Mouse (Mus musculus) CD4-positive helper T cell, adult 2 months (primary cell): Measurements from ENCODE around the gene Rabep2.
A peak's percentile ranks its signal among the peaks of the same experiment; 100 is the strongest.
"Not testable (repeated sequence)": the region's sequence is repeated elsewhere in the genome, so short reads cannot be mapped to it uniquely, and the experiment has no call there.

Experiments
- DNase-seq: peaks from one replicate; pipeline ENCODE4 v3.0.0-alpha.2; 2012; ENCODE audit warnings: low read depth, missing footprints, low spot score

Gene Rabep2

DNA sequence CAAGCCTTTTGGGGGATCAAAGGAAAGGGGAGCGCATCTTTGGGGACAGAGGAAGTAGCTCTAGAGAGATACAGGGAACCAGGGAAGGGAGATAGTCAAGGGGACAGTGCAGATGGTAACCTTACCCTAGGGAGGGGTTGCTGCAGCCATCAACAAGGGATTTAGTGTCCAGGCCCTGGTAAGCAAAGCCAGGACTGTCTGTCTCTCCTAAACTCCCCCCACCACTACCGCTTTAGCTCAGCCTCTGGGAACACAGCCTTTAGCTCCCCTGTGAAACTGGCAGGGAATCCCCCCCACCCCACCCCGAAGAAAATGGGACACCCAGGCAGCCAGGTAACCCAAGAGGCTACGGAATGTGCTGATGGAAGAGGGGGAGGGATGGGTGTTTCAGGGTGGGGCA is 35.0 kb downstream of the Rabep2 start:
- DNase-seq, result no peak

DNA sequence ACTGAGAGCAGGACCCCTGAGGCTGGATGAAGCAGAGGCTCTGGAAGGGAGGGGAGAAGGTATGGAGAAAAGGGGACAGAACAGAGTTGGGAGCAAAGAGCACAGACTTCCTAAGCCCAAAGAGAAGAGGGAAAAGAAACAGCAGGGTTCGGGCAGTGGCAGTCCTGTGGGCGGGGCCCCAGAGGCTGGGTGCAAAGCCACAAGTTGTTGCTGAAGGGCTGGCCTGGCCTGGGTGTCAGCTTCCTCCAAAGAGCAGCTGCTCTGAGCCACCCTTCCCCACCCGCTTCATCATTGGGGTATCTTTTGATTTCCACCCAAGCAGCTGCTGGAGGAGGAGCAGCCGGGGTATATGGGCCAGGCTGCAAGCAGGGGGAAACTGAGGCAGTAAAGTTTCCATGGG is 35.6 kb downstream of the Rabep2 start:
- DNase-seq, result no peak

DNA sequence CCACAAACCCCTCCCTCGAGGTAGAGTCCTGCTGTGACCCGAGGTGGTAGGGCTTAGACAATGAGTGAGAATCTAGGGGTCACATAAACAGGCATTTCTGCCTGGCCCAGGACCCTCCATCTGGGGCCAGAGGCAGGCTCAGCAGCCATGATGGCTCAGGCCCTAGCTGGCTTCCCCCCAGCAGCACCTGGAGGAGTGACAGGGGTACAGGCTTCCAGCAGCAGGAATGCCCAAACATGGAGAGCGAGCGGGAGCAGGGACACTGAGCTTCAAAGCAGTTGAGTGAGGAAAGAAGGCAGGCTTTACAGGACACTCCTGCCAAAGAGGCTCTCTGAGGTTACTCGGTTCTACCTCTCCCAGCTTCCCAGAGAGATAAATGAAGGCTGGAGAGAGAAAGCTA is 36.3 kb downstream of the Rabep2 start:
- DNase-seq, result no peak

DNA sequence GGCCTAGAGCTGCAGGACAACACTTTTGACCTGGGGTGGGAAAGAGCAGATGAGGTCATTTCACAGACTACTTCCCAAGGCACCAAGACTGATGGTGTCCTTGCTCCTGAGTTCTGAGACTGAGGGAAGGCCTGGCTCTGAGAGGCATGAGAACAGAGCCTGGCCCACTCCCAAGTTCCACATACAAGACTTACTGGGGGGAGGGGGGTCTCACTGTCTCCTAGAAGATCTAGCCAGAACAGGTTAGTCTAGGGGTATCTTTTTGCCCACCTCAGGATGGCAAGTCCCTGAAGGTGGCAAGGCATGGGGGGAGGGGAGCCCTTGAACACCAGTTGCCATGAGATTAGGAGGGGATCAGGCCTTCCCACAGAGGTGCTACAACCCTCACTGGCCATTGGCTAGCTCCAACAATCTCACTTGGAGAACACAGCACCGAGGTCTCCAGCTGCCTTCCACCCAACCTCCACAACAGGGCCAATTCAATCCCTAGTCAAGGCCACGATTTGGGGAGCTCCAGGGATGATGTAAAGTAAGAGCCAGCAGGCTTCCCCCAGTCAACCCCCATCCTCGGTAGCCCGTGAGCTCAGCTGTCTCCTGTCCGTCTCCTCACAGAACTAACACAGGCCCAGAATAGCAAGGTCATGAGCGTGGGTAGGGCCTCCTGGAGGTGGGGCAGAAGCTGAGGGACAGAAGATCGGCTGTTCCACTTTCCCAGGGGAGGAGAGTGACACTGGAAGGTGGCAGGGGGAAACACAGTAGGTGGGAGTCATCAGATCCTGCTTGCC is 36.9 kb downstream of the Rabep2 start:
- no peak for DNase-seq

DNA sequence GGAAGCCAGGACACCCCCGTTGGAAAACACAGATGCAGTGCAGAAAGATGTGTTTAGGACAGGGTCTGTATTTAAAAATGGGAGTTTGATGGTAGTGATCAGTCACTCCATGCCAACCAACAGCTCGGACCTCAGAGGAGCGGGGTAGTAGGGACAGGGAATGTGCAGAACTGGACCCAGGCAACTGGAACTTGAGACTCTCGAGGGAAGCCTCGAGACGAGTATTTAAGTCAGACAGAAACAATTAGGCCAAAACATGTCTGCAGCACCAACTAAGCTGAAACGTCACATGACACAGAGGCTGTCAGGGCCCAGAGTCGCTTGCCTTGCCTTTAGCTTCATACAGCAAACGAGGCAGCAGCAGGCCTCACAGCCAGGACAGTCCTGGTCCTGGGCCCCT is 37.6 kb downstream of the Rabep2 start:
- DNase-seq, result no peak

DNA sequence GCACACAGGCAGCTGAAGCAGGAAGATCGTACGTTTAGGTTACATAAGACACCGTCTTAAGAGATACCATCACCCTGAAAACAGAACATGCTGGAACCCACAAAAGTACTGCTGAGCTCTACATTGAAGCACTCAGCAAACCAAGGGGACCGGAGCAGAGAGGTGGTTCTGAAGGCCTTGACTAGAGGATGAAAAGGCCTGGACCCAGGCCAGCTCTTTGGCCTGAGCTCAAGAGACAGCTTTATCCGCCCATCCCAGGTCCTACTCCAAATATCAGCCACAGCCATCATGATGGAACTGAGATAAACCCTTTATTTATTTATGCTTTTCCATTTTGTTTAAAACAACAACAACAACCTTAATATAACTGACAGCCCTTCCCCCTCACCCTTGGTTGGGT is 38.1 kb downstream of the Rabep2 start:
- no peak for DNase-seq

DNA sequence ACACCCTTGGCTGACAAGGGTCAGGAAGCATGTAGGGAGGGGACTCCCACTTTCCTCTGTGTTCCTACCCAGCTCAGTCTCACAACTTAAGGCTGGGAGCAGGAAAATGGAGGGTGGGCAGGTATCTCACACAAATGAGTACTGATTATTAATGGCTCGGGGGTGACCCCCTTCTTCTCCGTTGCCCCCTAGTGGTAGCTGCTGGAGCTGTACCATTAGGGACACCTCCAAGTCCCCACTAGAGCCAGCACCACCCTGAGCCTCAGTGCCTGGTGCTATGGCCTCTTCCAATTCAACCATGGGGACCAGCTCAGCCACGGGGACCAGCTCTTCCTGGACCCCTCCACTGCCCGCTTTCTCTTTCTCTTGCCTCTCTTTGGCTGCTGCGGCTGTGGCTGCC is 38.7 kb downstream of the Rabep2 start:
- DNase-seq, result peak; percentile 64

DNA sequence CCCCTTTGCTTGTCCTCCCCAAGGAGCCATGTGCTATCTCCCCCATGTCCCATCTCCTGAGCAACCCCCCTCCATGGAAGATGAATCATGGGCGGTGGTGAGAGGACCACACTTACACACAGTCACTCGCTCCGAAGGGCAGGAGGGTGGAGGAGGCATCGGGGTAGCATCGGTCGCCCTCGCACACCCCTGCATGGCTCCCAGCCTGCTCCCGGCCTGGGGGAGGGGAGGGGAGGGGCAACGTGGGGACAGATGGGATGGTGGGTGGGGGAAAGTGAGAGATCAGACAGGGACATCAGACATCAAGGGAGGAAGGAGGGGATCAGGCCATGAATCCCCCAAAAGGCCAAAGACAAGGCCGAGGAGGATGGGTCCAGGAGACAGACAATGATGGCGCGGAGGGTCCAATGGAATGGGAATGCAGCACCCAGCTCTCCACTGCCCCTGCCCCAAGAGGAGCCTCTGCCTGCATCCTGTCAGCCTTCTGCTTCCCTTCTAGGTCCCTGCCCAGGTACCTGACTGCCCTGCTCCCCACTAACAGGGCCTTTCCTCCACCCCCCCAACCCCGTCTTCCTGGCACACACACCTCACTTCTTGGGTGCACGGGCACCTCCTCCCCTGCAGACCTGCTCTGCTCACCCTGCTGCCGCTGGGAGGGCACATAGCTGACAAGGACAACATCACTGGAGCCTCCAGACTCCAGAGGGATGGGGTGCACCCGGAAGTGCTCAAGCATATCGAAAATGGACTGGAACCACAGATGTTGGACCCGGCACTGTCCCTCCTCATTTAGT is 39.5 kb downstream of the Rabep2 start:
- DNase-seq, result no peak

DNA sequence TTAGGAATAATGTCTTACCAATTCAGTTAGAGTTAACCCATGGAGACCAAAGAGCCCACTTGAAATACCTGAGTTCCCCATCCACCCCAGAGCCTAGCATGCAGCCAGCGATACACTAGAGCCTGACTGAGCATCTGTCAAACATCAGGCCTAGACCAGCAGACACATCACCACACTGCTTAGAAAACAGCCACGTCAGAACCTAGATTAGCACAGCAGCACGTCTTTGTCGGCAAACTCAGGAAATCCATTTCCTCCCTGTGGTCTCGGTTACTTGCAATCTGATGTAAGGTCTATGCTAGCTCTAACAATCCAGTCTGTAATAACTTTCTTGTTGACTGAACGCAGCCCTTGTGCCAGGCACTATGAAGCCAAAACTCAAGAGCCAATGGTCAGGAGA is 41.5 kb downstream of the Rabep2 start:
- peak; percentile 92 for DNase-seq

DNA sequence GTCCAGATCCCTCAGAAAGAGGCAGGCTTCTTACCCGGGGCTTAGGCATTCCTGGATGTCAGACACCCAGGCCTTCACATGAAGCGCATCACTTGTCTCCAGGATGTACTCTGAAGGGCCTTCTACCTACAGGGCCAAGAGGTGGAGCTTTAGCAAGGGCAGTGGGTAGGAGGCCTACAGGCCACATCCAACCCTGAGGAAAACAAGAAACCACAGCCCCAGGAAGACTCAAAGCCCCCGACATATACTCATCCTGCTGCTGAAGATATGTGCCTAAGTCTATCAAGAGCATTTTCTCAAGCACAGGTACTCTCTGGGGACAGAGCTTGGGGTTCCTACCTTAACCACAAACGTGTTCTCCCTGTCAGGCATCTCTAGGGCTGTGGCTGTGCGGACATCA is 42.8 kb downstream of the Rabep2 start:
- DNase-seq, result peak; percentile 52

DNA sequence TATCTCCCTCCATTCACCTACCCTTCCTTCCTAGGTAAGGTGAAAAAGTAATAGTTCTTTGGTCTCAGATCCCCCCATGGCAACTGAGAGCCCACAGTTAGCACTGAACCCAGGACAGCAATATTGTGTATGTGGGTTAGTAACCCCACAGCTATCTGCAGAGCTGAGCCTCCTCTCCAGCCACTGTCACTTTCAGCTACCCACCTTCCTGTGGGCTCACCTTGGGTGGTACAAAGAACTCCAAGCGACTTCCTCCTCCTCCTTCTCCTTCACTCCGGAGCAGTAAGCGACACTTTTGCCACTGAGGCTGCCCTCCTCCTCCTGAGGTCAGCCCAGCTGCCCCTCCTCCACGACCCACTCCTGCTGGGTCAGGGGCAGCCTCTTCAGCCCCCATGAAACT is 43.3 kb downstream of the Rabep2 start:
- peak; percentile 51 for DNase-seq

DNA sequence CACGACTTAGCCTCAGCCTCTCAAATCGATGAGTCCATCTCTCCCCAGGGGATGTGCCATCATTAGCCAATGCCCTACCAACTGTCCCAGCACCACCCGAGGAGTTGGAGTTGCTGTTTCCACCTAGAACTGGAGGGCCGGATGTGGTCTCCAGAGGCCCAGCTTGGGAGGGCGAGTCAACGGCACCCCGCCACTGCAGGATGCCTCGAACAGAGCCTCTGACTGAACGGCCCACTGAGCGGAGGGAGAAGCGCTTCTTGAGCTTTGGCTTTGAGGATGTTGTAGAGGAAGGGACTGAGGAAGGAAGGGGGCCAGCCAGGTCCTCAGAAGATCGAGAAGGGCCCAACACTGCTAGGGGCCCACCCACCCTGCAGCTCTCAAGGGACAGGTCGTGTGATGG is 43.7 kb downstream of the Rabep2 start:
- peak; percentile 83 for DNase-seq

DNA sequence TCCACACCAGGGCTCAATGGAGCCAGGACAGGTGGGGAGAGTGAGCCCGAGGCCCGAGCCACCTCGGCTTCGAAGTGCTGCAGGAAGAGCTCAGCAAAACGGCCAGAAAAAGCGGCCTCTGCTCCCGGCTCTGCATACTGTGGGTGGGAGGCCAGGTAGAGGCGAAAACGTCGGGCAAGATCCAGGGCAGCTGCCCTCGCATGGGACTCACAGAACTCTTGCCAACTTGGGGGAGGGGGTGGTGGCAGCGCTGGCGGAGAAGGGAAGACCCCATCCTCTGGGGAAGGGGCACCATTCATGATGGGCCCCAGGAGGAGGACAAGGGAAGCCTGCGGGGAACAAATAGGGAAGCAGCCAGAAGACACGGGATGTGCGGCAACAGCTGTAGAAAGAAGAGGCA is 44.2 kb downstream of the Rabep2 start:
- no peak for DNase-seq

DNA sequence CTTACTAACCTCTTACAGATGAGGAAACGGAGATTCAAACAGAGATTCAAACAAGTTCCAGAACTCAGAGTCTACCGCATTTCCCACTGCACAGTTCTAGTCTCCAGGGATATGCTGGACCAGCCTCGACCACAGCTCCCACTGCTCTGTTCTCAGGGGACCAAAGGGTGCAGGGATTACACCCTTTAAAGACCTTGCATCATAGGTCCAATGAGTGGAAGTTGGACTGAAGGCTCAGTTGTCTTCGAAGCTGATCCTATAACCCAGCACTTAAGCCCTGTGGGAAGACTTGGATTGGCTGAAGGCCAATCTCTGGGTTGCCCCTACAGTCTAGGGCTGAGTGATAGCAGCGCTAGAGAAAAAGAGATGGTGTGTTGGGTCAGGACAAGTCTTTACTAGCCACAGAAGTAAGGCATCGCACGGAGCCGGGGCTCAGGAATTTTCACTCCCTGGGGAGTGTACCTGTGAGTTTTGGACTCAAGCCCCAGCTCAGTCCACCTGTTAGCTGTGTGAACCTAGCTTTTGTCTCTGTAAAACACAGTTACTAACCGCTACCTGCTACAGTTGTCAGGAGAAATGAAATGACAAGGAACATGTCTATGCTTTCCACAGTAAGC is 45.0 kb downstream of the Rabep2 start:
- no peak for DNase-seq

DNA sequence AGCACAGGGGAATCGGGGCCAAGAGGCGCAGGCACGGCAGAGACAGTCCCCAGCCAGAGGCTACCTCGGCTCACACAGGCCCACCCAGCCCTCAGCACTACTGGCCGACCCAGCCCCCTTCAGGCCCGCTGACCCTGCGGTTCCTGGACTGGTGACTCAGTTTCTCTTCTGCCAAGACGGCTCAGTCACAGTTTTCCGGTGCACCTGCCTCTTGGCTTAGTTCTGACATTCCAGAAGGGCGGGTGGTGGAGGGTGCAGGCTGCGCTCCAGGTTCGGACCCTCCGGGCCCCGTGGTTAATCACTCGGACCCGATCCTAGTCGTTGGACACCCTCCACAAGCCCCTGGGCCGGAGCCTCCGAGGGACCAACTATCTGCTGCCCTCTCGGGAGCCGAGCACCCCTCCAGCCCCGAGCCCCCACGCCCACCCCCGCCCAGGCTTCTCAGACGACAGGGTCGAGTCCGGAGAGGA is 46.0 kb downstream of the Rabep2 start:
- no peak for DNase-seq

DNA sequence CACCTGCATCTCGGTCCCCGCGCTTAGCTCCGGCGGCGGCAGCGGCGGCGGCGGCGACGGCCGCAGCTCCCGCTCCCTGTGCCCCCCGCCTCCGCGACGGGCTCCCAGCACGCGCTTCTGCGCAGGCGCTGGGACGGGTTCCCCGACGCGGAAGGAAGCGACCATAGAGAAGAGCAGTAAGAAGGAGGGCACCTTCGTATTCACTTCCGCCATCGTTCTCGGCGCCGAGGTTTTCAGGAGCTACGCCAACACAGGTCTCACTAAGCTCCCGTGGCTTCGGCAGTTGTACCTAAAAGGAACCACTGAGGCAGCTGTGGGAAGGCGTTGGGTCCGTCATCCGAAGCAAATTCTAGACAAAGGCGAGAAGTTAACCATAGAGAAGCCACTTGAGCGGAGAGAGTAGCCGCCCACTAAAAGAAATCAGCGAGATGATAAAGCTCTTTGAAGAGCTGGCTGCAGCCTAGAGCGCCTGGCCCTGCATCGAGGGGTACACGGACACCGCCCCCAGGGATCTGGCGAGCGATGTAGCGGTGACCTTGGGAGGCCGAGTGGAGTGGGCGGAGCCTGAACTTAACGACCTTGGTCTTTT is 46.5 kb downstream of the Rabep2 start, which contains the start of gene Sh2b1:
Sh2b1 (minus strand) TSS at position 432 of the 589 bp plus-strand sequence.
- peak; percentile 95 for DNase-seq

DNA sequence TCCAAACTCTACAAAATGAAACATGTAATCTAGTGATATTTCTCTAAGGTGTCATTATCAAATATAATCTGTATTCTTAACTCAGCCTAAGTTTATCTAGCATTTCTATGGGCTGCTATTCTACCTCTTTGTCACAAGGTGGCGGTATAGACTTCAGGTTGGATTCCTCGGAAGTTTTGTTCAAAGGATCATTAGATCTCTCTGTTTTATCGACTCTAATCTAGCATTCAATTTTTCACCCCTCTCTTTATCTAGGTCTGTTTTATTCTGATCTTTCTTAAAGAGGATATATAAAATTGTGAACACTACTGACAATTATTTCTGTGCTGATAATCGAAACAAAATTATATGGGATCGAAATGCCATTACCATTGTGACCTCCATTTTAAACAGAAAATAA is 53.1 kb downstream of the Rabep2 start:
- peak; percentile 53 for DNase-seq

DNA sequence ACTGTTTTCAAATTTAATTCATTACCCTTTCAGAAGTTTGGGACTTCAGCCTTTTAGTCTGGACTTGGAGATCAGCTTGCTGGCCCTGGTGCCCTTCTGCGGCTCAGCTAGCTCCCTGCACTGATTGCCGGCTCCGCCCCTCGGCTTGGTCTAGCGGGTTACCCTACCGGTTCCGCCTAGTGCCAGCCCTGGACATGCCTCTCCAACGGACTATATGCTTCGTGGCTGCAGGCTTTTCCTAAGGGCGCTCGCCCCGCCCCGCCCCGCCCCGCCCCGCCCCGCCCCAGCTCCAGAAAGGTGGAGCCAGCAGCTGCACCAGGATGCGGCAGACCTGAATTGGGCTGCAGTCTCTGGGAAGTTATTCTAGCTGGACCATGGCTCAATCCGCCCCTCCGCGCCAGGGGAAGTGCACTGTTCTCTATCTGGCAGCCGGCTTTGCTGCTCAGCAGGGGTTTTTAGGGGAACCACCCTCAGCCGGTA is 53.9 kb downstream of the Rabep2 start:
- DNase-seq, result peak; percentile 69

DNA sequence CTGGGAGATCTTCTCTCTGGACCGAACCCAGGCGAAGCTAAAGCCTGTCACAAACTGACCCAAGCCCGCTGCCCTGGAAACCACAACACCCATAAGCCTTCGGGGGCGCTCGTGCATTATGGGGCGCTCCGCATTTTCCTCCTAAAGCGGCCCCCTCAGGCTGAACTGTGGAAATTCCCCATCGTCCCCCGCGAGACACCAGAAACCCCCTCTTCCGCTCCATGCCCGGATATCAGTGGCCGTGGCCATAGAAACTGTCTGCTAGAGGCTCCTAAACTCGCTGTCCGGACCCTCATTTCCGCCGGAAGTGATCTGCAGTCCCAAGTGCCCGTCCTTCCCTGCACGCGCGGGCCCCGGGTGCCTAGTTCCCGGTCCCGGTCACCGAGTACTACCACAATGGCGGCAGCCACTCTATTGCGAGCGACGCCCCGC is 58.5 kb downstream of the Rabep2 start, which contains the start of gene Tufm:
Tufm (plus strand) TSS at position 310 of the 432 bp plus-strand sequence.
- DNase-seq, result peak; percentile 87

DNA sequence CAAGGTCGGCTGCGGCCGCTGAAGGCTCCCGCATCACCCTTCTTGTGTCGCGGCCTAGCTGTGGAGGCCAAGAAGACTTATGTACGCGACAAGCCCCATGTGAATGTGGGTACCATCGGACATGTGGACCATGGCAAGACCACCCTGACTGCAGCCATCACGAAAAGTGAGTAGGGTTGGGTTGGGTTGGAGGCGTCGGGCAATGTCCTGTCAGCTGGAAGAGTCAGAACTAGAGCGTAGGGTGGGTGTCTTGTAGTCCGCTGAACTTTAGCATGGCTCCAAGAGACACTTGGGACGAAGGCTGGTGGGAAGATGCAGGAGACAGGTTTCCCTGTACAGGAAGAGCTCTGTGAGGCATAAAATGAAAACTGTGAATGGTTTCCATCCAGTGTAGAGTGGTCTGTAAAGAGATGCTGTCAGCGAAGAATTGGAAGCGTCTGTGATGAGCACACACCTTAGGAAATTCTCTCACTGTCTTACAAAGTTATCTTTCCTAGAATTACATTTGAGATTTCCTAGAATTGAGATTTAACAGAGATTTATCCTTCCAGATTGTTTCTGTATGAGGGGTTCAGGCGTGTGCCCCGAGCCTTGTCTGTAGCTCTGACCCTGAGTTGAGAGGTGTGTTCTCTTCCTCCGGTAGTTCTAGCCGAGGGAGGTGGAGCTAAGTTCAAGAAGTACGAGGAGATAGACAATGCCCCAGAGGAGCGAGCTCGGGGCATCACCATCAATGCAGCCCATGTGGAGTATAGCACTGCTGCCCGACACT is 59.2 kb downstream of the Rabep2 start:
- DNase-seq, result not testable (repeated sequence)

DNA sequence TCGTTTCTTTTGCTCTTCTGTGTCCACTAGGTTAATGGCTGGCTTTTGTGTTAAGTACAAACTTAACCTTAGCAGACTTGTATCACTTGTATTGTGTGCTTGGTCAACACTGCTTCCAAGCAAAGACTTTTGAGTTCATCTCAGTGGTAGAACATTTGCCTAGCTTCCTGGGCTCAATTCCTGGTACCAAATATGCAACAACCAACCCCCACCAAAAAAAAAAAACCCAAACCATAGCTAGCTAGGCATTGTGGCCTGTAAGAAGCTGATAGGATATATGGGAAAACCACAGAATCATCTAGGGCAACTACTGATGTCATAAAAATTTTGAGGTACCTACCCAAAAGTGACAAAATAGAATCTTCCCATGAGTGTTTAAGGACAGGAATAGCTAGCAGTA is 62.4 kb downstream of the Rabep2 start:
- DNase-seq, result no peak
